Mouse (Mus musculus) spleen, adult 2 months (tissue): ENCODE data around the gene Nkain2. TPM values are rescaled to one million over a fixed set of nuclear protein-coding genes. Genes with fewer than 3 reads are reported as not detected.

Experiments used
- DNase-seq, 2 experiments: peaks; one replicate each; pipeline versions ENCODE4 v3.0.0 to v3.0.0-alpha.2; 2012 to 2021; ENCODE audit warnings: low spot score in 2 of 2, low read depth in 1 of 2
- H3K27ac ChIP-seq: fragments of 200-500 bp; 2 replicates; pipeline ENCODE4 v1.5.1; 2012; ENCODE audit warnings: low read length, inconsistent platforms; ENCODE audit not compliant: insufficient read depth
- H3K27me3 ChIP-seq: fragments of 200-500 bp; 2 replicates; pipeline ENCODE4 v1.6.1; 2012; ENCODE audit warnings: mild to moderate bottlenecking, moderate library complexity, low read length, inconsistent platforms; ENCODE audit not compliant: control insufficient read depth, insufficient read depth
- H3K36me3 ChIP-seq: fragments of 200-500 bp; 2 replicates; pipeline ENCODE4 v1.6.1; 2012; ENCODE audit warnings: mild to moderate bottlenecking, low read length, inconsistent platforms; ENCODE audit not compliant: control insufficient read depth, insufficient read depth
- H3K4me1 ChIP-seq: fragments of 200-500 bp; 2 replicates; pipeline ENCODE4 v1.6.1; 2011; ENCODE audit warnings: inconsistent platforms; ENCODE audit not compliant: control insufficient read depth, insufficient read depth, insufficient read length
- H3K4me3 ChIP-seq: fragments of 200-500 bp; 2 replicates; pipeline ENCODE4 v1.5.1; 2011; ENCODE audit warnings: mild to moderate bottlenecking, inconsistent platforms; ENCODE audit not compliant: insufficient read depth, insufficient read length; ENCODE audit errors: extremely low read depth
- CTCF ChIP-seq: fragments of 200-500 bp; IDR thresholded peaks from 2 replicates; pipeline ENCODE4 v1.5.1; 2011; ENCODE audit warnings: mild to moderate bottlenecking, inconsistent platforms; ENCODE audit not compliant: insufficient read depth, insufficient read length, insufficient replicate concordance; ENCODE audit errors: extremely low read depth
- POLR2A ChIP-seq: fragments of 200-500 bp; IDR thresholded peaks from 2 replicates; pipeline ENCODE4 v1.6.1; 2011; ENCODE audit warnings: low read depth, low read length, inconsistent platforms
- WGBS: fragments of 180-500 bp; shearing (Covaris S2); methylation state at CpG from one replicate; pipeline ENCODE4 v1.1.7; 2018; 5-methylcytosine and 5-hydroxymethylcytosine counted together
- polyA plus RNA-seq: library from polyadenylated mRNA; depleted of rRNA; stranded (reverse); fragments of >200 nt; gene quantifications from 2 replicates; pipeline ENCODE4 v1.2.3, GENCODE M21; 2012

Nkain2 gene
- polyA plus RNA-seq, 1 experiment = 0.05 TPM

GRCm38 (mm10) chr10:31907488-31907887 lies 982.8 kb downstream of the Nkain2 start:
- H3K27ac ChIP-seq = no peak overlapping the region
- H3K36me3 ChIP-seq = no peaks in the 10 kb centered on the region
- 76% methylated on average over 3 of the region's 3 CpGs for WGBS
- H3K4me3 ChIP-seq = no peak overlapping the region
- no peak for DNase-seq
- TF ChIP-seq CTCF = no peak
- TF ChIP-seq POLR2A = no peak
- H3K27me3 ChIP-seq = no peaks in the 10 kb centered on the region
- H3K4me1 ChIP-seq = no peaks in the 10 kb centered on the region

- 50% methylated on average over 2 of the region's 2 CpGs for WGBS
- Histone ChIP-seq H3K27me3 (no peaks in the 10 kb centered on the region), H3K4me1 (no peaks in the 10 kb centered on the region), H3K4me3 (no peak overlapping the region), H3K27ac (no peak overlapping the region), H3K36me3 (no peaks in the 10 kb centered on the region)
- TF ChIP-seq CTCF (no peak), POLR2A (no peak)
- DNase-seq = no peak
These were observed 990.8 kb downstream of the Nkain2 start for GRCm38 (mm10) chr10:31899501-31899900.

- H3K36me3 ChIP-seq = no peaks in the 10 kb centered on the region
- H3K4me3 ChIP-seq = no peak overlapping the region
- no peak overlapping the region for H3K27ac ChIP-seq
- 61% methylated on average over 4 of the region's 4 CpGs for WGBS
- DNase-seq = no peak
- H3K27me3 ChIP-seq = no peaks in the 10 kb centered on the region
- no peaks in the 10 kb centered on the region for H3K4me1 ChIP-seq
- no peak for TF ChIP-seq POLR2A
- no peak for TF ChIP-seq CTCF
These were observed 1016.9 kb downstream of the Nkain2 start for GRCm38 (mm10) chr10:31873323-31873895.

GRCm38 (mm10) chr10:31868275-31868674 lies 1022.0 kb downstream of the Nkain2 start:
- Histone ChIP-seq H3K4me3 (no peak overlapping the region), H3K4me1 (no peaks in the 10 kb centered on the region), H3K36me3 (no peaks in the 10 kb centered on the region), H3K27me3 (no peaks in the 10 kb centered on the region), H3K27ac (no peak overlapping the region)
- TF ChIP-seq CTCF (no peak), POLR2A (no peak)
- DNase-seq = no peak
- 75% methylated on average over 1 of the region's 1 CpGs for WGBS

- no peak overlapping the region for H3K27ac ChIP-seq
- WGBS = 47% methylated on average over 1 of the region's 1 CpGs
- no peak for DNase-seq
- no peak for TF ChIP-seq CTCF
- TF ChIP-seq POLR2A = no peak
- H3K4me1 ChIP-seq = no peaks in the 10 kb centered on the region
- H3K27me3 ChIP-seq = no peaks in the 10 kb centered on the region
- H3K4me3 ChIP-seq = no peak overlapping the region
- no peaks in the 10 kb centered on the region for H3K36me3 ChIP-seq
These were observed 1063.2 kb downstream of the Nkain2 start for GRCm38 (mm10) chr10:31827041-31827440.

GRCm38 (mm10) chr10:31812543-31812942 lies 1077.7 kb downstream of the Nkain2 start:
- Histone ChIP-seq H3K4me1 (no peaks in the 10 kb centered on the region), H3K27ac (no peak overlapping the region), H3K4me3 (no peak overlapping the region), H3K36me3 (no peaks in the 10 kb centered on the region), H3K27me3 (no peaks in the 10 kb centered on the region)
- no peak for DNase-seq
- 73% methylated on average over 3 of the region's 3 CpGs for WGBS
- no peak for TF ChIP-seq CTCF

GRCm38 (mm10) chr10:31742443-31743057 lies 1147.7 kb downstream of the Nkain2 start:
- no peak overlapping the region for H3K27ac ChIP-seq
- H3K36me3 ChIP-seq = no peaks in the 10 kb centered on the region
- WGBS = 19% methylated on average over 5 of the region's 5 CpGs
- TF ChIP-seq CTCF (peak; percentile 15; the same call in 1 of the 2 replicates), POLR2A (no peak)
- no peaks in the 10 kb centered on the region for H3K27me3 ChIP-seq
- DNase-seq = no peak
- no peak overlapping the region for H3K4me3 ChIP-seq
- H3K4me1 ChIP-seq = no peaks in the 10 kb centered on the region
